Mouse (Mus musculus): Measurements from ENCODE around the gene C1qa. TPM values are rescaled to one million over a fixed set of nuclear protein-coding genes. Genes with fewer than 3 reads are reported as not detected.

C1qa gene
- polyA plus RNA-seq, 1 experiment from 2014 or later: 31.6 TPM

DNA sequence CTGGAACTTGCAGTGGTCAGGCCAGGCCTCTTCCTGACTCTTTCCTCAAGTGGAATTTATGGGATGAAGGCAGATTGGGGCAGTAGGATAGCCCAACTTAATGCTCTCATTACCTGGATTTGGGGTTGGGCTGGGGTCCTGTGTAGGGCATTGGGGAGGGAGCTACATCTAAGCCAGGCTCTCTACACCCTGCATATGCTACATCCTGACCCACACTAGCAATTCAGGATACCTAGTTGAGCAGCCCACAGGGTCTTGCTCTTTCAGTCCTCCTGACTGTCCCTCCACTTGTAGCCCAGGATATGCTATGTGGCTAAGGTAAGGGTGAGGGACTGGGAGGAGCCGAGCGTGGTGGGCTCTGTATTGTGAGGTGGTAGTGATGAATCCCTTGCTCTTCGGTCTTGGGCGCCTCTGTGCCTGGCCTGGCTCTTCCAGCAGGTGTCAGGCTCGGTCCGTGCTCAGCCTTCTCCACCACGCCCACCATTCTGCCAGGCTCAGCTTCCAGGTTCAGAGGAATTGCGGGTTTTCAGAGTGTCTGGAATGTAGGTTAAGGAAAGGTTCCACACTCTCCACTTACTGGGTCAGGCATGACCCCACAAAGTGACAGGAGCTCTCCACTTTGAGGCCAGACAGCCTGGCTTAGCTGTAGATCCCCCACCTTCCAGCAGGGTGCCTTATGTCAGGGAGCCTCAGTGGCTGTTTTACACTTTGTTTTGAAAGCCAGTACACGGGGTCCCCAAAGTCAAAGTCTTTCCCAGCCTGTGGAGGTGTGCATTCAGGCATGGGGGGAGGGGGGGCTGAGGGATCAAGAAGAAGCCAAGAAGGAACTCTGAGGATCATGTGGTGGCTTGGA, 4.7 kb downstream of the C1qa start:
- Histone ChIP-seq H3K36me3 (ENCODE audit: control insufficient read depth, insufficient read depth) (no peaks in the 10 kb centered on the region), H3K27ac (ENCODE audit: low read length) (no peak overlapping the region), H3K9me3 (replicated peaks; ENCODE audit: control insufficient read depth, low read length) (no peaks in the 10 kb centered on the region), H3K4me3 (ENCODE audit: low read length) (no peak overlapping the region), H3K9ac (ENCODE audit: low read length) (no peak overlapping the region), H3K27me3 (ENCODE audit: control insufficient read depth, insufficient read depth, low read length) (peaks cover 53% of the 10 kb centered on the region), H3K4me1 (ENCODE audit: control insufficient read depth, insufficient read depth, low read length) (no peaks in the 10 kb centered on the region), H3K4me2 (ENCODE audit: low read depth, low read length) (no peak overlapping the region)
- WGBS: 2% methylated on average over 9 of the region's 9 CpGs
- ATAC-seq (replicated peaks; ENCODE audit: extremely low read depth, insufficient read depth, low FRiP score): no peak

DNA sequence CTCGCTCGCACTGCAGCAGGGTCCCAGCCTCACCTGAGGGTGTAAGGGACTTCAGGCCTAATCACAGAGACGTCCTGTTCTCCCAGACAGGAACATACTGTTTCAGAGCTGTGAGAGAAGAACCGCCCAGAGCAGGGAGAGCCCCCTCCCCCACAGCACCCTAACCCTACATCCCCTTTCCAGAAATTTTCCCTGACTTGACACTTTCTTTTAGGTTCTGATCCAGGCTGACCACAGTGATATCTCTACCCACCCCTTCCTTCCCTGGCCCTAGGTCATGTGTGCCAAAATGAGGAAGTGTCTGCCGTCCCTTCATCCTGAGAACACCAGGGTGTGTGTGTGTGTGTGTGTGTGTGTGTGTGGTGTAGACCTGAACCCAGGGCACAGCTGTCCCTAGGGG, 5.8 kb downstream of the C1qa start, which contains the start of gene C1qc:
TSS of gene C1qc (minus strand) at position 255 of the 400 bp plus-strand sequence.
- Histone ChIP-seq H3K4me3 (ENCODE audit: low read length) (no peak within 1 kb of the TSS), H3K27me3 (ENCODE audit: control insufficient read depth, insufficient read depth, low read length) (peaks cover 46% of the 10 kb centered on the region), H3K36me3 (ENCODE audit: control insufficient read depth, insufficient read depth) (no peaks in the 10 kb centered on the region), H3K27ac (ENCODE audit: low read length) (no peak within 1 kb of the TSS), H3K9me3 (replicated peaks; ENCODE audit: control insufficient read depth, low read length) (no peaks in the 10 kb centered on the region), H3K9ac (ENCODE audit: low read length) (no peak within 1 kb of the TSS), H3K4me2 (ENCODE audit: low read depth, low read length) (no peak within 1 kb of the TSS), H3K4me1 (ENCODE audit: control insufficient read depth, insufficient read depth, low read length) (no peaks in the 10 kb centered on the region)
- 48% methylated on average over 5 of the region's 5 CpGs for WGBS
- no peak for ATAC-seq (replicated peaks; ENCODE audit: extremely low read depth, insufficient read depth, low FRiP score)

DNA sequence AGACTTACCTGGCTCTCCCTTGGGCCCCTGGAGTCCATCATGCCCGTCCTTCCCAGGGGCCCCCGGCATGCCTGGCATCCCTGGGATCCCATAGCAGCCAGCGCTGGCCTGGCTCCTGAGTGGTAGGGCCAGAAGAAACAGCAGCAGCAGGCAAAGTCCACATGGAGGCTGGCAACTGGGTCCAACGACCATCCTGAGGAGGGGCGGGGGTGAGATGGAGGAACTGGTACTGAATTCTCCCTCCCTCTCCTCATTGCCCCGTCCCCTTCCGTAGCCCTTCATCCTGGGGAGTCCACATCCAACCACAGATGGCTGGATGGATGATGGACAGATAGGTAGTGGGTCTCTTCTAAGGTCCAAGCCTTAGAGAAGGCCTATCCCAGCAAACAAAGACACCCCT, 6.2 kb downstream of the C1qa start:
- Histone ChIP-seq H3K27me3 (ENCODE audit: control insufficient read depth, insufficient read depth, low read length) (peaks cover 46% of the 10 kb centered on the region), H3K9me3 (replicated peaks; ENCODE audit: control insufficient read depth, low read length) (no peaks in the 10 kb centered on the region), H3K36me3 (ENCODE audit: control insufficient read depth, insufficient read depth) (no peaks in the 10 kb centered on the region), H3K27ac (ENCODE audit: low read length) (no peak overlapping the region), H3K4me3 (ENCODE audit: low read length) (no peak overlapping the region), H3K4me2 (ENCODE audit: low read depth, low read length) (no peak overlapping the region), H3K4me1 (ENCODE audit: control insufficient read depth, insufficient read depth, low read length) (no peaks in the 10 kb centered on the region), H3K9ac (ENCODE audit: low read length) (no peak overlapping the region)
- WGBS: 48% methylated on average over 7 of the region's 7 CpGs
- ATAC-seq (replicated peaks; ENCODE audit: extremely low read depth, insufficient read depth, low FRiP score): no peak

DNA sequence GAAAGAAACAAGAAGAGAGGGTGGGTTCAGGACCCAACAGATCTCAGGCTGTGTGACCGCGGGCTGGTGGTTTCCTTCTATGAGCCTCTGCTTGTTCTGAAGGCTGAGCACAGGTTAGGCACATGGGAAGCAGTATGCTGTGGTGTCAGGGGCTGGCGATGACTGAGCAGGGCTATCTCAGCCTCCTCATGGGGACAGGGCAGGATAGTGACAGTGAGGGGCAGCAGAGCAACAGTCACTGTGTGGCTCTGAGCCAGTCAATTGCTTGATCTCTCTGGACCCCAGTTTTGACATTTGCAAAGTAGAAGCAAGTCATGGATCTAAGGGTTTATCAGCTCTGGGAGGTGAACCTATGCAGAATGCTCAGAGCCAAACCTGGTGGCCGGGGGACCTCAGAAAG, 7.5 kb downstream of the C1qa start:
- Histone ChIP-seq H3K27ac (ENCODE audit: low read length) (no peak overlapping the region), H3K4me3 (ENCODE audit: low read length) (no peak overlapping the region), H3K4me2 (ENCODE audit: low read depth, low read length) (no peak overlapping the region), H3K9me3 (replicated peaks; ENCODE audit: control insufficient read depth, low read length) (no peaks in the 10 kb centered on the region), H3K9ac (ENCODE audit: low read length) (no peak overlapping the region), H3K27me3 (ENCODE audit: control insufficient read depth, insufficient read depth, low read length) (peaks cover 37% of the 10 kb centered on the region), H3K36me3 (ENCODE audit: control insufficient read depth, insufficient read depth) (no peaks in the 10 kb centered on the region), H3K4me1 (ENCODE audit: control insufficient read depth, insufficient read depth, low read length) (no peaks in the 10 kb centered on the region)
- no peak for ATAC-seq (replicated peaks; ENCODE audit: extremely low read depth, insufficient read depth, low FRiP score)
- 80% methylated on average over 4 of the region's 4 CpGs for WGBS

DNA sequence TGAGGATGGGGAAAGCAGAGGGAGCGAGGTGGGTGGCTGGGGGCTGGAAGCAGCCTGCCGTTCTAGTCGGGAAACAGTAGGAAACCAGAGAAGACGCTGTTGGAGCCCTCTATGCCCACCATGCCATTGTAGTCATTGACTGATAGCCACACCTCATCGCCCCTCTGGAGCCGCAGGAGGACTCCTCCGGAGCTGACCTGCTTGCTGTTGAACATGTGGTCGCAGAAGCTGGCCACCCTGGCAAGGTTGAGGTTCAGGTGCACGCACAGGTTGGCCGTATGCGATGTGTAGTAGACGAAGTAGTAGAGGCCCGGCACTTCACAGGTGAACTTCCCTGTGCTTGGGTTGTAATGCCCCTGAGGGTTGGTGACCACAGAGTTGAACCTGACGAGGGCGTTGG, 8.6 kb downstream of the C1qa start:
- Histone ChIP-seq H3K27ac (ENCODE audit: low read length) (no peak overlapping the region), H3K9me3 (replicated peaks; ENCODE audit: control insufficient read depth, low read length) (no peaks in the 10 kb centered on the region), H3K36me3 (ENCODE audit: control insufficient read depth, insufficient read depth) (no peaks in the 10 kb centered on the region), H3K4me1 (ENCODE audit: control insufficient read depth, insufficient read depth, low read length) (no peaks in the 10 kb centered on the region), H3K9ac (ENCODE audit: low read length) (no peak overlapping the region), H3K4me3 (ENCODE audit: low read length) (no peak overlapping the region), H3K4me2 (ENCODE audit: low read depth, low read length) (no peak overlapping the region), H3K27me3 (ENCODE audit: control insufficient read depth, insufficient read depth, low read length) (peaks cover 30% of the 10 kb centered on the region)
- 81% methylated on average over 15 of the region's 15 CpGs for WGBS
- ATAC-seq (replicated peaks; ENCODE audit: extremely low read depth, insufficient read depth, low FRiP score): no peak

DNA sequence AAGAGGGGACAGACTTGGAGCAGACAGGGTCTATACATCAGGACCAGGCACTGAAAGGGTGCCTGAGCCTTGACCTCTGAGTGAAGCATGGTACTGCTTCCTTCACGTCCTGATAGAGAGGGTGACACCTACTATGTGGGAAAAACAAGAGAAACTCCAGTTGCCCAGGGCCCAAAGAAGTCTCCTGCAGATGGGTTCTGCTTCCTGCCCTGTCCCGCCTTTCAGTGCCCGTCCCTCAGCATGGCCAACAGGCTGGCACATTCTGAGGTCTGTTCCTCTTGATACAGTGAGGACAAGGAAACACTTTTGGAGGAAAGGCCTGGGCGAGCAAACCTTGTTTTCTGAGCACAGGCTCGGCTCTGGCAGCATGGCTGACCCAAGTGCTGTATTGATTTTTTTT, 10.9 kb downstream of the C1qa start:
- WGBS: 57% methylated on average over 5 of the region's 5 CpGs
- Histone ChIP-seq H3K9ac (ENCODE audit: low read length) (no peak overlapping the region), H3K27ac (ENCODE audit: low read length) (no peak overlapping the region), H3K4me3 (ENCODE audit: low read length) (no peak overlapping the region), H3K4me2 (ENCODE audit: low read depth, low read length) (no peak overlapping the region), H3K4me1 (ENCODE audit: control insufficient read depth, insufficient read depth, low read length) (no peaks in the 10 kb centered on the region), H3K9me3 (replicated peaks; ENCODE audit: control insufficient read depth, low read length) (no peaks in the 10 kb centered on the region), H3K36me3 (ENCODE audit: control insufficient read depth, insufficient read depth) (no peaks in the 10 kb centered on the region), H3K27me3 (ENCODE audit: control insufficient read depth, insufficient read depth, low read length) (peaks cover 17% of the 10 kb centered on the region)
- ATAC-seq (replicated peaks; ENCODE audit: extremely low read depth, insufficient read depth, low FRiP score): no peak

DNA sequence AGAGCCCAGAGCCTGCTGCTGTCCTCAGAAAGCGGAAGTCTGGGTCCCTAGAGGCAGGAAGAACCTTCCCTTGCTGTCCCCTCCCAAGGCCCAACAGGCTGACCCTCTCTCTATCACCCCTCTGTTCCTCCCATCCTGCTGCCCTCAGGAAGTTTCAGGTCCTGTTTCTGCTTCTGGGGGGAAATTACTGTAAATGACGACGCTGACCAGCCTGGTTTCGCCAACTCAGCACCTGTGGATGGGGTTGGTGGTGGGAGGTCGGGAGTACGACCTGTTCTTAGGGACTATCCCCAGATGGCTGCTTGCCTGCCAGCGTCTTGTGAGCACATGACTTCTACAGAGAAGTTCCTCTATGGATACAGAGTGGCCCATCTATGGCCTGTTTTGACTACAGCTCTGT, 12.5 kb downstream of the C1qa start, which contains the start of gene C1qb:
TSS of gene C1qb (minus strand) at position 87 of the 400 bp plus-strand sequence.
- H3K4me2 ChIP-seq (ENCODE audit: low read depth, low read length): no peak within 1 kb of the TSS
- no peak for ATAC-seq (replicated peaks; ENCODE audit: extremely low read depth, insufficient read depth, low FRiP score)
- H3K27me3 ChIP-seq (ENCODE audit: control insufficient read depth, insufficient read depth, low read length): peaks cover 12% of the 10 kb centered on the region
- H3K36me3 ChIP-seq (ENCODE audit: control insufficient read depth, insufficient read depth): no peaks in the 10 kb centered on the region
- no peak within 1 kb of the TSS for H3K27ac ChIP-seq (ENCODE audit: low read length)
- no peaks in the 10 kb centered on the region for H3K4me1 ChIP-seq (ENCODE audit: control insufficient read depth, insufficient read depth, low read length)
- no peaks in the 10 kb centered on the region for H3K9me3 ChIP-seq (replicated peaks; ENCODE audit: control insufficient read depth, low read length)
- H3K9ac ChIP-seq (ENCODE audit: low read length): no peak within 1 kb of the TSS
- no peak within 1 kb of the TSS for H3K4me3 ChIP-seq (ENCODE audit: low read length)
- WGBS: 50% methylated on average over 7 of the region's 7 CpGs

DNA sequence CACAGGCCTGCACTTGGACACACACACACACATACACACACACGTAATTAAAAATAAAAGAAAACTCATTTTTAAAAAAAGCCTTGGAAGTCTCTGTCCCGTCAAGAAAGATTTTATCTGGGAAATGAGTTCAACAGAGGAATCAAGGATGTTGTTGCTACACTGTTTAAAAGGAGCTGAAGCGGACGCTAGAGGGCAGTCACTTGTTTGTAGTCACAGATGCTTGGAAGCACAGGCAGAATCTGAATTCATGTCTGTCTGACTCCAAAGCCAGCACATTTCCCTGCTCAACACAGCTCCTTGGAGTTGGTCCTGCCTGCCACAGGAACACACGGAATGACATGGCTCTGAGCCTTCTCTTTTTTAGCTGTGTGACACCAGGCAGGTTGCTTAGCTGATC, 20.0 kb downstream of the C1qa start:
- no peaks in the 10 kb centered on the region for H3K4me1 ChIP-seq (ENCODE audit: control insufficient read depth, insufficient read depth, low read length)
- H3K9ac ChIP-seq (ENCODE audit: low read length): no peak overlapping the region
- H3K4me3 ChIP-seq (ENCODE audit: low read length): no peak overlapping the region
- peaks cover 12% of the 10 kb centered on the region for H3K27me3 ChIP-seq (ENCODE audit: control insufficient read depth, insufficient read depth, low read length)
- no peak for ATAC-seq (replicated peaks; ENCODE audit: extremely low read depth, insufficient read depth, low FRiP score)
- no peaks in the 10 kb centered on the region for H3K36me3 ChIP-seq (ENCODE audit: control insufficient read depth, insufficient read depth)
- WGBS: 18% methylated on average over 5 of the region's 5 CpGs
- no peak overlapping the region for H3K4me2 ChIP-seq (ENCODE audit: low read depth, low read length)
- H3K27ac ChIP-seq (ENCODE audit: low read length): no peak overlapping the region
- H3K9me3 ChIP-seq (replicated peaks; ENCODE audit: control insufficient read depth, low read length): no peaks in the 10 kb centered on the region

DNA sequence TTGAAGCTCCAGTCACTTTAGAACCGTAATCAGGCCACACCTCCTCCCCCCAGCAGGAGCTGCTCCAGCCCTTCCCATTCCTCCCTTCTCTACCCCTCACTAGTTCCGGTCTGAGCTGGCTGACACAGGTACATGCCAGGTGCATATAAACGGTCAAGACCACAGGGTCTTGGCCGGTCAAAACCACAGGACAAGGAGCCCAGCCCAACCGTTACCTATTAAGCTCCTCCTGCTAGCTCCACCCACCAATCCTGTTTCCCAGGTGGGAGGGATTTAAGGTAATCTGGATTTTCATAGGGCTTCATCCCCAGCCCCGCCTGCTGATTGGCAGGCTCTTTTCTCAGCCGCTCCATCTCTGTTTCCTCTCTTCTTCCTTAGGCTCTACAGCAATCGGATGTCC, 20.4 kb downstream of the C1qa start:
- no peak overlapping the region for H3K4me2 ChIP-seq (ENCODE audit: low read depth, low read length)
- no peaks in the 10 kb centered on the region for H3K4me1 ChIP-seq (ENCODE audit: control insufficient read depth, insufficient read depth, low read length)
- no peaks in the 10 kb centered on the region for H3K36me3 ChIP-seq (ENCODE audit: control insufficient read depth, insufficient read depth)
- ATAC-seq (replicated peaks; ENCODE audit: extremely low read depth, insufficient read depth, low FRiP score): no peak
- H3K9ac ChIP-seq (ENCODE audit: low read length): no peak overlapping the region
- 40% methylated on average over 8 of the region's 8 CpGs for WGBS
- no peak overlapping the region for H3K27ac ChIP-seq (ENCODE audit: low read length)
- no peaks in the 10 kb centered on the region for H3K9me3 ChIP-seq (replicated peaks; ENCODE audit: control insufficient read depth, low read length)
- peaks cover 12% of the 10 kb centered on the region for H3K27me3 ChIP-seq (ENCODE audit: control insufficient read depth, insufficient read depth, low read length)
- no peak overlapping the region for H3K4me3 ChIP-seq (ENCODE audit: low read length)
